Mouse (Mus musculus) kidney, embryonic 14.5 days (tissue): ENCODE measurements around the gene Klf12. TPM values are rescaled to one million over a fixed set of nuclear protein-coding genes. Genes with fewer than 3 reads are reported as not detected.

Experiments used
- ATAC-seq: fragments of 200-750 bp; cut with Nextera tagmentation; 2 replicates; pipeline ENCODE4 v1.8.0; 2017; ENCODE audit warnings: moderate number of reproducible peaks, mild to moderate bottlenecking, moderate TSS enrichment, moderate library complexity; ENCODE audit not compliant: low FRiP score, low TSS enrichment
- H3K27ac ChIP-seq: fragments of 300-500 bp; sonication (generic); 2 replicates; pipeline ENCODE4 v1.5.1; 2014; ENCODE audit warnings: low read depth, mild to moderate bottlenecking, low read length, moderate library complexity, mixed read lengths
- H3K27me3 ChIP-seq: fragments of 300-500 bp; sonication (generic); 2 replicates; pipeline ENCODE4 v1.6.1; 2014; ENCODE audit warnings: mild to moderate bottlenecking, low read length; ENCODE audit not compliant: control insufficient read depth, insufficient read depth
- H3K36me3 ChIP-seq: fragments of 300-500 bp; sonication (generic); 2 replicates; pipeline ENCODE4 v1.6.1; 2014; ENCODE audit warnings: low read length, mixed read lengths; ENCODE audit not compliant: control insufficient read depth, insufficient read depth
- H3K4me1 ChIP-seq: fragments of 300-500 bp; sonication (generic); 2 replicates; pipeline ENCODE4 v1.6.1; 2014; ENCODE audit warnings: low read length, mixed read lengths; ENCODE audit not compliant: control insufficient read depth, insufficient read depth
- H3K4me2 ChIP-seq: fragments of 300-500 bp; sonication (generic); replicated peaks from 2 replicates; pipeline ENCODE4 v1.6.1; 2014; ENCODE audit warnings: low read depth, mild to moderate bottlenecking, low read length
- H3K4me3 ChIP-seq: fragments of 300-500 bp; sonication (generic); 2 replicates; pipeline ENCODE4 v1.5.1; 2014; ENCODE audit warnings: mild to moderate bottlenecking, low read length
- H3K9ac ChIP-seq: fragments of 300-500 bp; sonication (generic); 2 replicates; pipeline ENCODE4 v1.6.1; 2014; ENCODE audit warnings: low read depth, mild to moderate bottlenecking, low read length, moderate library complexity
- H3K9me3 ChIP-seq: fragments of 300-500 bp; sonication (generic); 2 replicates; pipeline ENCODE4 v1.6.1; 2016; ENCODE audit warnings: low read length; ENCODE audit not compliant: control insufficient read depth
- WGBS: fragments of 180-500 bp; shearing (Covaris S2); extraction: QIAGEN DNeasy Blood & Tissue Kit; methylation state at CpG from one replicate; pipeline ENCODE4 v1.1.7; 2014; 5-methylcytosine and 5-hydroxymethylcytosine counted together
- polyA plus RNA-seq: library from polyadenylated mRNA; unstranded; fragments of >200 nt; fragmentation: Nextera tagmentation; extraction: Ambion mirVana; gene quantifications from 2 replicates; pipeline ENCODE4 v1.2.1, GENCODE M21; 2014

Gene Klf12
- polyA plus RNA-seq, 1 experiment from 2014 or later: 10.1 TPM

DNA sequence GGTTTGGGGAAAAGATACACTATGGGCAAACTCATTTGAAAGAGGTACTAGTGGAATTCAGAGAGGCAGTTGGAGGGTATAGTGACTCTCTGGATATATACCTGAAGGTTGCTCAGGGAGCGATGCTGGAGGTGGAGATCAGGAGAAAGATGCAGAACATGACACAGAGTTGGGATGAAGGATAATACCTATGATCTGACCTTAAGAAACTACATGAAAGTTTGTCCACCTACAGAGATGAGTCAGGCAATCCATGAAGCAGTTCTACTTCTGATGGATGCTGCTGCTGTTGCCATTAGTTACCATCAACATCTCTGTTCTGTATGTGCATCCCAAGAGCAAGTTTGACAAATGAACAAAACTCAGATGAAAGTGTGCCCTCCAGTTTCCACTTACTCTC lies 222.0 kb downstream of the Klf12 start:
- H3K4me3 ChIP-seq: no peak overlapping the region
- H3K4me2 ChIP-seq: no peak overlapping the region
- no peaks in the 10 kb centered on the region for H3K27me3 ChIP-seq
- no peak overlapping the region for H3K9ac ChIP-seq
- no peaks in the 10 kb centered on the region for H3K9me3 ChIP-seq
- no peak overlapping the region for H3K27ac ChIP-seq
- 100% methylated on average over 1 of the region's 1 CpGs for WGBS
- no peaks in the 10 kb centered on the region for H3K36me3 ChIP-seq
- H3K4me1 ChIP-seq: no peaks in the 10 kb centered on the region
- no peak for ATAC-seq

DNA sequence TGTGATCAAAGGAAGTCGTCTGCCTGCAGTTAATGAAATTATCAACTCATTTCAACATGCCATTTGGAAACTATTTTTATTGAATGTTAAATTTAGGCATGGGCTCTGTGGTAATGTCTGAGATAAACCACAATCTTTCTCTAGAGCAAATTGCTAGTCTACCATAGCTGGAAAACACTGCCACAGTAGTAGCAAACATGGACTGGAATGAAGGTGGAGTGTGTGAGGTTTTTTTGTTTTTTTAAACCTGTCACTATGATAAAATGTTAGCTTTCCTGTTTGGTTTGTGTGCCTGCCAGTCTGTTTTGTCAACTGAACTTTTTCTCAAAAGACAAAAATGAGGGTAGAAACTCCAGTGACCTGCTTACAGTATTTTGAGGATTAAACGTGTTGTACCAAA lies 230.3 kb downstream of the Klf12 start:
- no peak overlapping the region for H3K4me3 ChIP-seq
- ATAC-seq: no peak
- H3K9me3 ChIP-seq: no peaks in the 10 kb centered on the region

DNA sequence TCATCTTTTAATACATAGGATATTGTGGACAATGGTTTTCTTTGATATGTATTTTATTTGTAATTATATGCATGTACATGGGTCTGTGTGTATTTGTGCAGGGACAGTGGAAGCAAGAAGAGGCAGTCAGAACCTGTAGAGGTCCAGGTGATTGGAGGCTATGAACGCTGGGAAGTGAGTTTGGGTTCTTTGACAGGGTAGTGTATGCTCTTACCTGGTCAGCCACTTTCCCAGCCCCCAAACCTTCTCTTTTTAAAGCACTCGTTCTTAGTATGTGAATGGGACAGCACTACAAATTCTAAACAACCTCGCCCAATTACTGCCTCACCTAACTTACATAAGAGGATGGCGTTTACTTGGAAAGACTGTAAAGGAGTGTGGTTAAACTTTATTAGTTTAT lies 231.0 kb downstream of the Klf12 start:
- Histone ChIP-seq H3K4me1 (no peaks in the 10 kb centered on the region), H3K9me3 (no peaks in the 10 kb centered on the region), H3K36me3 (no peaks in the 10 kb centered on the region), H3K4me2 (no peak overlapping the region), H3K27ac (no peak overlapping the region), H3K27me3 (no peaks in the 10 kb centered on the region), H3K4me3 (no peak overlapping the region), H3K9ac (no peak overlapping the region)
- 79% methylated on average over 4 of the region's 4 CpGs for WGBS
- ATAC-seq: no peak

More for the DNA sequence above, 230.3 kb downstream of the Klf12 start:
- H3K27me3 ChIP-seq: no peaks in the 10 kb centered on the region
- H3K4me2 ChIP-seq: no peak overlapping the region
- H3K27ac ChIP-seq: no peak overlapping the region
- no peak overlapping the region for H3K9ac ChIP-seq
- H3K36me3 ChIP-seq: no peaks in the 10 kb centered on the region
- H3K4me1 ChIP-seq: no peaks in the 10 kb centered on the region
- WGBS: 67% methylated on average over 2 of the region's 2 CpGs

DNA sequence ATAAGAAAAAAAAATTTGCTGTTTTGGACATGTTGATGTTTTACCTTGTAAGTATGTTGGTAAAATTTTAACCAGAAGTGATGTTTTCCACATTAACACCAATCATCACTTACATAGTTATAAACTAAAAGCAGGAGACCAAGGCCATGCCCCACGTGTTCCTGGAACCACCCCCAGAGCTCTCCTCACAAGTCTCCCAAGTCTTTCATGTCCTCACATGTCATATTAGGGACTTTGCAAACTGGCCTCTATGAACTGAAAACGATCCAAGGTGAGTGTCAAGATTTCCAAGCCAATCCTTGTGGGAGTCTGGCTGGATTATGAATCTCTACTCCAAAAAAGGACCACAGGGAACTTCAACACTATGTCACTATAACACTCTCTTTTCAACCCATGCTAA lies 231.6 kb downstream of the Klf12 start:
- no peaks in the 10 kb centered on the region for H3K9me3 ChIP-seq
- H3K9ac ChIP-seq: no peak overlapping the region
- H3K27me3 ChIP-seq: no peaks in the 10 kb centered on the region
- no peaks in the 10 kb centered on the region for H3K4me1 ChIP-seq
- H3K36me3 ChIP-seq: no peaks in the 10 kb centered on the region
- 72% methylated on average over 2 of the region's 2 CpGs for WGBS
- H3K4me3 ChIP-seq: no peak overlapping the region
- no peak overlapping the region for H3K27ac ChIP-seq
- H3K4me2 ChIP-seq: no peak overlapping the region
- no peak for ATAC-seq

DNA sequence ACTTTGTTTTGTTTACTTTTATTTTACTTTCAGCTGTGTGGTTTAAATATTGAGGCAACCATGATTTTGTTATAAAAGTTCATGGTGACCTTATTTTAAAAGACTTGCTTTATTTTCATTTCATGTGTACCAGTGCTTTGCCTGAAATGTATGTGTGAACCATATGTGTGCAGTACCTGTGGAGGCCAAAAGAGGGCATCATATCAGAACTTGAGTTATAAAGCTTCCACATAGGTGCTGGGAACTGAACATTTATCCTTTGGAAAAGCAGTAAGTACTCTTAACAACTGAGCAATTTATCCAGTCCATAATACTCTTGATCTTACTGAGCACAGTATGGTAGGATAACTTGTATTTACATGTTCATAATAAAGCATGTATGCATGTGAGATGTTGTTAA lies 239.0 kb downstream of the Klf12 start:
- Histone ChIP-seq H3K27ac (no peak overlapping the region), H3K4me1 (no peaks in the 10 kb centered on the region), H3K27me3 (no peaks in the 10 kb centered on the region), H3K9me3 (no peaks in the 10 kb centered on the region), H3K9ac (no peak overlapping the region), H3K4me2 (no peak overlapping the region), H3K4me3 (no peak overlapping the region), H3K36me3 (no peaks in the 10 kb centered on the region)
- ATAC-seq: no peak

DNA sequence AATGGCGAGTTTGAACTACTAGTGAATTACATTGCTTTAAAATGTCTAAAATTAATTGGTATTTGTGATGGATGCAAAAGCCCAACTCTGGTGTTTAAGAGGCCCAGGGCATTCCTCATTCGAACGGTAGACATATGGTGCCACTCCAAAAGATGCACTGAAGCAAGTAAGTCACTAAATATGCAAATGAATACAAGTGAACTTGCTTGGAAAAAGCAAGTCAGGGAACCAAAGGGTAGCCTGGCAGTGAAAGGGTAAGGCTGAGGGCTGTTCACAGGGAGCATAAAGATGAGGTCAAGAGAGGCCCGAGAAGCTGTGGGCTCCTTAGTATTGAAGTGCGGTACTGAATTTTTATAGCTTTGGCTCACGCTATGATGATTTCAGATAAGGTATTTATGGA lies 242.7 kb downstream of the Klf12 start:
- no peak overlapping the region for H3K9ac ChIP-seq
- H3K27me3 ChIP-seq: no peaks in the 10 kb centered on the region
- H3K27ac ChIP-seq: no peak overlapping the region
- WGBS: 71% methylated on average over 6 of the region's 6 CpGs
- no peak overlapping the region for H3K4me2 ChIP-seq
- H3K4me1 ChIP-seq: no peaks in the 10 kb centered on the region
- no peaks in the 10 kb centered on the region for H3K9me3 ChIP-seq
- ATAC-seq: no peak
- no peak overlapping the region for H3K4me3 ChIP-seq
- H3K36me3 ChIP-seq: no peaks in the 10 kb centered on the region

DNA sequence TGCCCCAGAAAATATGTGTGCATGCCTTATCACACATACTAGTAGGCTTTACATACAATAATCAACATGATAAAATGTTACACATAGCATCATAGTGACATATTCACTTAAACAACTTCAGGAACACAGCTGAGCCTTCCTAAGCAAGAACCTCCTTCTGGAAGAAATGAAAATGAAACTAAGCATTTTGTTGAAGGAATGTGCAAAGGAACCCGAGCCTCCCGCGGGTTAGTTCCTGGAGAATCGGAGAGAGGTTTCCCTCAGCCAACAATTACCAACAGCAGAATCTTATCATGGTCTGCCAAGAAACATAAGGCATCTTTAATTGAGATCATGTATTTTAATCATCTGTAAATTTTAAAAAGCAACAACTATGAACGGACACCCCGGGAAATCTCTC lies 257.8 kb downstream of the Klf12 start:
- Histone ChIP-seq H3K4me3 (no peak overlapping the region), H3K9ac (no peak overlapping the region), H3K4me2 (no peak overlapping the region), H3K27me3 (no peaks in the 10 kb centered on the region), H3K4me1 (no peaks in the 10 kb centered on the region), H3K9me3 (no peaks in the 10 kb centered on the region), H3K27ac (no peak overlapping the region), H3K36me3 (no peaks in the 10 kb centered on the region; the same call in 1 of the 2 replicates)
- no peak for ATAC-seq
- 84% methylated on average over 6 of the region's 6 CpGs for WGBS

DNA sequence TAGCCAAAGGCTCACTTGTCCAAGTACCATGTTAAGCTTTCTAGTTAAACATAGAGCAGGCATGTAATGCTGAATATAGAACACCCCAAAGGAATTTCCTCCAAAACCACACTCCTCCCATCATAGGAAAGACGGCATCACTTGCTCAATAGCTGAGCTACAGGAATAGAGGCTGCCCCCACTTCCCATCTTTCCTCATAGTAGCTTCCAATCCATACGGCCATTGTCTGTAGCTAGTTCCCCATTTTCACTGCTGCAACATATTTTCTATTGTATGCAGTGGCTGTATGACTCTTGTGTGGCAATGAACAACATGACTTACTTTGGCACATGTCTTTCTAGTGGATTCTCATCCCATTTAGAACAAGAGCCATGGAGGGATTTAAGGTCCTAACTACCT lies 267.3 kb downstream of the Klf12 start:
- no peak for ATAC-seq
- H3K4me1 ChIP-seq: no peaks in the 10 kb centered on the region
- 89% methylated on average over 2 of the region's 2 CpGs for WGBS
- H3K4me2 ChIP-seq: no peak overlapping the region
- no peak overlapping the region for H3K4me3 ChIP-seq
- H3K27ac ChIP-seq: no peak overlapping the region
- H3K9ac ChIP-seq: no peak overlapping the region
- no peaks in the 10 kb centered on the region for H3K27me3 ChIP-seq
- H3K9me3 ChIP-seq: no peaks in the 10 kb centered on the region
- H3K36me3 ChIP-seq: no peaks in the 10 kb centered on the region

DNA sequence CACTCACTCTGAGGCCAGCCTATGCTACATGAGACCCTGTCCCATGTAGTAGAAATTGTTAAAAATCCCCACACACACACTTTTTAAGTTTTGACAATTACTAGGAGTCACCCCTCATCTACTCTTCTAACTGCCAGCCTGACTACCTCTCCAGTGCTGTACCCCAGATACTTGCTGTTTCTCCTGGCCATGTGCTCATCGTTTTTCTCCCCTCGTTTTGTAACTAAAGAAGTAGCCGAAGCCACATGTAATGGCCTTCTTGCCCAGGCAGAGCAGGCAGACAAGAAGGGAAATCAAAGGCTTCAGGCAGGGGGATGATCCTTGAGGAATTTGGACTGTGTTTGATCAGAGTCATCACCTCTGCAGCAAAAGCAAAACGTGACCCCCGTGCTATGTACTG lies 274.0 kb downstream of the Klf12 start:
- Histone ChIP-seq H3K27me3 (no peaks in the 10 kb centered on the region), H3K4me1 (0 out of 2 replicates have a peak, but pooled peaks cover 6% of the 10 kb centered on the region), H3K36me3 (no peaks in the 10 kb centered on the region), H3K9me3 (no peaks in the 10 kb centered on the region), H3K4me3 (no peak overlapping the region), H3K4me2 (no peak overlapping the region), H3K27ac (no peak overlapping the region), H3K9ac (no peak overlapping the region)
- 40% methylated on average over 5 of the region's 5 CpGs for WGBS
- ATAC-seq: no peak
